Comparison of ENCODE assay signal across 22 mouse cellular contexts in genomic region chr19:57737475-57737874, GRCm38 (mm10).
DNase-seq lines count a peak whose midpoint lies in the region; ATAC-seq and TF ChIP-seq lines count a peak whose summit lies in the region.
"Had no signal": no experiment of that assay in that cellular context is flagged by ENCODE, and none has a peak within 500 bp of the region (broad histone marks: within the 10 kb centered on the region; RNA-seq: fewer than 3 reads in every experiment).

No protein-coding gene starts in this region.

- no peak overlapping the region for H3K27ac ChIP-seq in gastrocnemius, adult 2 months
- no peak overlapping the region for H3K27ac ChIP-seq in midbrain, postnatal 0 days (ENCODE audit: low read depth, low read length)
- H3K27ac ChIP-seq in midbrain, embryonic 14.5 days (replicated peaks; ENCODE audit: low read depth, low read length): no peak overlapping the region
- no peak overlapping the region for H3K27ac ChIP-seq in hindbrain, embryonic 14.5 days
- H3K27ac ChIP-seq: embryonic facial prominence, embryonic 12.5 days; heart, adult 2 months; heart, embryonic 13.5 days; hindbrain, embryonic 15.5 days; intestine, embryonic 15.5 days; macrophage; midbrain, embryonic 10.5 days; neural tube, embryonic 15.5 days had no signal

- ATAC-seq in midbrain, postnatal 0 days (ENCODE audit: low FRiP score): no peak
- no peak for ATAC-seq in midbrain, embryonic 14.5 days (ENCODE audit: low FRiP score, low TSS enrichment)
- no peak for ATAC-seq in hindbrain, embryonic 14.5 days (ENCODE audit: low FRiP score)
- ATAC-seq: forebrain, postnatal 0 days; intestine, embryonic 15.5 days had no signal

- H3K4me1 ChIP-seq in midbrain, postnatal 0 days (ENCODE audit: insufficient read depth, low read length): no peaks in the 10 kb centered on the region
- H3K4me1 ChIP-seq in midbrain, embryonic 14.5 days (ENCODE audit: control insufficient read depth, insufficient read depth, low read length): no peaks in the 10 kb centered on the region
- no peaks in the 10 kb centered on the region for H3K4me1 ChIP-seq in hindbrain, embryonic 14.5 days (replicated peaks; ENCODE audit: control insufficient read depth, insufficient read depth, low read length)
- H3K4me1 ChIP-seq: embryonic facial prominence, embryonic 12.5 days; heart, embryonic 13.5 days; hindbrain, embryonic 15.5 days; intestine, embryonic 15.5 days; midbrain, embryonic 10.5 days; neural tube, embryonic 15.5 days had no signal

- no peaks in the 10 kb centered on the region for H3K9me3 ChIP-seq in midbrain, postnatal 0 days (ENCODE audit: low read length)
- no peaks in the 10 kb centered on the region for H3K9me3 ChIP-seq in midbrain, embryonic 14.5 days (ENCODE audit: control insufficient read depth, low read length)
- no peaks in the 10 kb centered on the region for H3K9me3 ChIP-seq in hindbrain, embryonic 14.5 days (ENCODE audit: control insufficient read depth, low read length)
- H3K9me3 ChIP-seq: embryonic facial prominence, embryonic 12.5 days; heart, embryonic 13.5 days; hindbrain, embryonic 15.5 days; intestine, embryonic 15.5 days; midbrain, embryonic 10.5 days; neural tube, embryonic 15.5 days had no signal

- no peak overlapping the region for H3K4me3 ChIP-seq in gastrocnemius, adult 2 months
- no peak overlapping the region for H3K4me3 ChIP-seq in midbrain, postnatal 0 days (ENCODE audit: low read depth, low read length)
- no peak overlapping the region for H3K4me3 ChIP-seq in midbrain, embryonic 14.5 days (replicated peaks; ENCODE audit: low read depth, low read length)
- H3K4me3 ChIP-seq in hindbrain, embryonic 14.5 days (replicated peaks; ENCODE audit: low read length): no peak overlapping the region
- H3K4me3 ChIP-seq: embryonic facial prominence, embryonic 12.5 days; heart, adult 2 months; heart, embryonic 13.5 days; hindbrain, embryonic 15.5 days; intestine, embryonic 15.5 days; midbrain, embryonic 10.5 days; neural tube, embryonic 15.5 days had no signal

- no peak overlapping the region for H3K4me2 ChIP-seq in midbrain, postnatal 0 days (ENCODE audit: low read depth, low read length, poor library complexity, severe bottlenecking)
- H3K4me2 ChIP-seq in midbrain, embryonic 14.5 days (ENCODE audit: low read length): no peak overlapping the region
- no peak overlapping the region for H3K4me2 ChIP-seq in hindbrain, embryonic 14.5 days (replicated peaks)
- H3K4me2 ChIP-seq: embryonic facial prominence, embryonic 12.5 days; heart, embryonic 13.5 days; hindbrain, embryonic 15.5 days; intestine, embryonic 15.5 days; neural tube, embryonic 15.5 days had no signal

- H3K27me3 ChIP-seq in midbrain, postnatal 0 days (ENCODE audit: insufficient read depth, low read length): no peaks in the 10 kb centered on the region
- no peaks in the 10 kb centered on the region for H3K27me3 ChIP-seq in midbrain, embryonic 14.5 days (ENCODE audit: control insufficient read depth, insufficient read depth, low read length)
- H3K27me3 ChIP-seq in hindbrain, embryonic 14.5 days (ENCODE audit: control insufficient read depth, insufficient read depth, low read length): no peaks in the 10 kb centered on the region
- H3K27me3 ChIP-seq: embryonic facial prominence, embryonic 12.5 days; heart, embryonic 13.5 days; hindbrain, embryonic 15.5 days; intestine, embryonic 15.5 days; neural tube, embryonic 15.5 days had no signal

- no peak for TF ChIP-seq CTCF in gastrocnemius, adult 2 months (IDR thresholded peaks at IDR 0.05)
- no peak for TF ChIP-seq CTCF in midbrain, postnatal 0 days (IDR thresholded peaks at IDR 0.05)

- WGBS in midbrain, postnatal 0 days: 92% methylated on average over 3 of the region's 3 CpGs
- 89% methylated on average over 3 of the region's 3 CpGs for WGBS in midbrain, embryonic 14.5 days
- 75% methylated on average over 3 of the region's 3 CpGs for WGBS in hindbrain, embryonic 14.5 days

- DNase-seq in adrenal gland, postnatal 10 days: peak; percentile 49
- DNase-seq in adrenal gland, postnatal 25 days: no peak
- DNase-seq in gastrocnemius, adult 2 months: peak; percentile 52
- DNase-seq in gastrocnemius, postnatal 36 days: no peak
- DNase-seq in midbrain, postnatal 0 days (ENCODE audit: low spot score): peak; percentile 8
- DNase-seq in midbrain, embryonic 14.5 days: no peak
- no peak for DNase-seq in hindbrain, embryonic 14.5 days (ENCODE audit: low spot score)
- DNase-seq: cerebellum, adult 8-10 months; forebrain, postnatal 0 days; heart, postnatal 36 days; kidney, adult 8-10 months; kidney, postnatal 14 days; thymus, adult 18-20 months; thymus, postnatal 36 days had no signal

- H3K36me3 ChIP-seq in midbrain, postnatal 0 days (ENCODE audit: insufficient read depth, low read length): 0 out of 2 replicates have a peak, but pooled peaks cover 5% of the 10 kb centered on the region
- peaks cover 25% of the 10 kb centered on the region for H3K36me3 ChIP-seq in midbrain, embryonic 14.5 days (ENCODE audit: control insufficient read depth, insufficient read depth, low read length)
- peaks cover 13% of the 10 kb centered on the region for H3K36me3 ChIP-seq in hindbrain, embryonic 14.5 days (replicated peaks; ENCODE audit: control insufficient read depth, insufficient read depth)
- H3K36me3 ChIP-seq: intestine, embryonic 15.5 days had no signal

- H3K9ac ChIP-seq in midbrain, postnatal 0 days (replicated peaks; ENCODE audit: low read length, poor library complexity, severe bottlenecking): no peak overlapping the region
- H3K9ac ChIP-seq in midbrain, embryonic 14.5 days (replicated peaks; ENCODE audit: low read length): no peak overlapping the region
- H3K9ac ChIP-seq in hindbrain, embryonic 14.5 days: no peak overlapping the region
- H3K9ac ChIP-seq: embryonic facial prominence, embryonic 12.5 days; forebrain, postnatal 0 days; heart, embryonic 13.5 days; hindbrain, embryonic 15.5 days; intestine, embryonic 15.5 days; neural tube, embryonic 15.5 days had no signal

- intact Hi-C loops in gastrocnemius, adult 2 months (cut with DNase I): no loop called here
- intact Hi-C loops in gastrocnemius, postnatal 36 days (cut with DNase I): no loop called here

Comparison
In these comparisons a context has a peak if more than half of its experiments do, and no peak if none do; other contexts are left out.
1. DNase-seq: peak in adrenal gland, postnatal 10 days (single experiment), gastrocnemius, adult 2 months (single experiment) and midbrain, postnatal 0 days (single experiment); none in adrenal gland, postnatal 25 days (single experiment), gastrocnemius, postnatal 36 days (0 of 2), midbrain, embryonic 14.5 days (single experiment) and hindbrain, embryonic 14.5 days (single experiment).